Mouse (Mus musculus): ENCODE results near the gene Ndufb10. TPM values are rescaled to one million over a fixed set of nuclear protein-coding genes. Genes with fewer than 3 reads are reported as not detected.
"Not testable (repeated sequence)": the region's sequence is repeated elsewhere in the genome, so short reads cannot be mapped to it uniquely, and the experiment has no call there.

Ndufb10 gene
- total RNA-seq, 1 experiment from 2014 or later, result 418 TPM

DNA sequence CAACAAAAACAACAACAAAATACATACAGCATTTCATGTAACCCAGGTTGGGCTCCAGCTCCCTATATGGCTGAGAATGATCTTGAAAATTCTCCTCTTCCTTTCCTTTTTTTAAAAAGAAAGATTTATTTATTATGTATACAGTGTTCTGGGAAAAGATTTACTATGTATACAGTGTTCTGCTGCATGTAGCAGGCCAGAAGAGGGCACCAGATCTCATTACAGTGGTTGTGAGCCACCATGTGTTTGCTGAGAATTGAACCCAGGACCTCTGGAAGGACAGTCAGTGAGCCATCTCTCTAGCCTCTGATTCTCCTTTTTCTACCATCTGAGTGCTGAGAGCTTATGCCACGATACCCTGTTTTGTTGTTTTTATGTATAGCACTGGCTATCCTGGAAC lies 10.2 kb upstream of the Ndufb10 start:
- DNase-seq, result no peak

- DNase-seq, result no peak
These were observed 9.3 kb upstream of the Ndufb10 start for GRCm38 (mm10) chr17:24733434-24734050.

DNA sequence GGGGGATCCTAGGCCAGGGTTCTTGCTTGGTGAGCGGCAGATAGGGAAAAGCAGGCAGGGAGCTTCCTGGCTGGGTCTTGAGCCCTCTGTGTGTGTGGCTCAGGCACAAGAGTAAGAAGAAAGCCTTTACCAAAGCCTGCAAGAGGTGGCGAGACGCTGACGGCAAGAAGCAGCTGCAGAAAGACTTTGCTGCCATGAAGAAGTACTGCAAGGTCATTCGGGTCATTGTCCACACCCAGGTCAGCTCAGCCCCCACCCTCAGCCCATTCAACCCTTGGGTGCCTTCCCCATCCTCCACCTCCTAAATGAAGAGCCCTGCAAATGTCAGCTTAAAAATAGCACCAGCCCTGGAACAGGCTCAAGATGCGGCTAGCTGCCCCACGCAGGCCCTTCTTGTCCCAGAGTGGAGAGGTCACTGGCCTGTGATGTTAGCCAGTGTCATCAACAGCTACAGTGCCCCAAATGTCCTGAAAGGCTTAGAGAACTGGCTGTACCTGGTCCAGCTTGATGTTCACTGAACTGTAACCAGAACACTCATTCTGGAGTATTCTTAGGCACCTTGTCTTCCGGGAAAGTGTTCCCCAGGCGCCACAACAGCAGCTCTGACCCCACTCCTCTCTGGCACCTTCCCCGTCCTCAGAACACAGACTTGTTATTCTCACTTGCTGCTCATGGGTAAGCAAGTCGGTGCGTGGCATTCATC lies 8.1 kb upstream of the Ndufb10 start:
- no peak for DNase-seq

DNA sequence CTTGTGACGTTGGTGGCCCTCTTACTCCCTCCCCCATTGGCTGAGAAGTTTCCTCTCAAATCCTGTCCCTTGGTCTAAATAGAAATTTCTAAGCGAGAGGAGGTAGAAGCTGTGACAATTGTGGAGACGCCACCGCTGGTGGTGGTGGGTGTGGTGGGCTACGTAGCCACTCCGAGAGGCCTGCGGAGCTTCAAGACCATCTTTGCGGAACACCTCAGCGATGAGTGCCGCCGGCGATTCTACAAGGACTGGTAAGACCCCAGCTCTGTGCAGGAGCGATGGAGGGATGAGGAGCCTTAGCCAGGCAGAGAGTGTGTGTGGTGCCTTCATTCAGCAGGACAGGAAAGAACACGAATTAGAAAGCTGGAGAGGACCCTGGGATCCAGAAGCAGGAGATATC lies 6.5 kb upstream of the Ndufb10 start:
- no peak for DNase-seq

DNA sequence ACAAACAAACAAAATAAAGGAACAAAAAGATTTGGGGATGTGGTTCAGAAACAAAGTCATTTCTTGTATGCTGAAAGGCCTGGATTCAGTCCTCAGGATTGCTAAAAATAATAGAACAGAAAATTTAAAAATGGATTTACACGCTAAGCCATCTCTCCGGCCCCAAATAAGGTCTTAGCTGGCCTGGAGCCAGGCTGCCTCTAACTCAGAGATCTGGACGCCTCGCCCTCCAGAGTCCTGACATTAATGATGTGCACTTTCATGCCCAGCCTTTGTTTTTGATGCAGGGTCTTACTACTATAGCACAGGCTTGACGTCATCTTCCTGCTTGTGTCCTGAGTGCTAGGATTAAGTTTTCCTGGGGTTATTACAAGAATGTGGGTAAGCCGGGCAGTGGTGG lies 4.8 kb upstream of the Ndufb10 start:
- DNase-seq, result no peak

GRCm38 (mm10) chr17:24728184-24728583 lies 3.9 kb upstream of the Ndufb10 start:
- no peak for DNase-seq

DNA sequence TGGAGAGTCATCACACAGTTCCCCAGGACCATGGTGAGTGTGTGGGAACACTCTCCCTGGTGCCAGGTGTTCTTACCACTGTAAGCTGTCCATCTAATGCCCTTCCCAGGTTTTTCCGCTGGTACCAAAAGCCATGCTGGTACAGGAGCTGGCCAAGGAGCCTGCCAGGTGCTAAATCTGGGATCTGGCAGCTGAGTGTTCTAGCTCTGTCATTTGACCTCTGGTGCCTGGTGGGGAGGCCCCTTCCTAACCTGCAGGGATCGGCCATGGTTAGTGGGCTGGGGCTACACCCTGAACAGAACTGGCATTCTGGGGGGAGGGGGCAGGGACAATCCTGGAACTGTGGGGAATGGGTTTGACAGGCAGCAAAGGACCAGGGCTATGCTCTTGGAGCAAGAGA lies 3.3 kb upstream of the Ndufb10 start, which contains the start of gene Rpl3l:
Gene Rpl3l, plus strand, starts transcription at position 203 of the 400 bp plus-strand sequence.
- DNase-seq, result no peak

GRCm38 (mm10) chr17:24725637-24726390 lies 1.5 kb upstream of the Ndufb10 start:
- DNase-seq, result no peak

DNA sequence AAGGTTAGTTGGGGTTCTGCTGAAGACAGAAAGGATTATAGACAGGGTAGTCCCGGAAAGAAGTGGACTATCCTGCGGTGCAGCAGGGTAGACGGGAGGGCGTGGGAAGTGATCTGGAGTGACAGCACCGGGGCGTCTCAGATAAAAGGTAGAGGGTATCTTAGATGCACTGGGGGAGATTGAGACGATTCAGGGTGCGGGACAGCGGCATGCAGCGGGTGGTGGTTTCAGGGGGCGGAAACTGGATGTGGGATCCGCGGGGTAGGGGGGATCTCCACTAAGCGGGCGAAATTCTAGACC lies 447 bp downstream of the Ndufb10 start:
- DNase-seq, result peak; percentile 54

DNA sequence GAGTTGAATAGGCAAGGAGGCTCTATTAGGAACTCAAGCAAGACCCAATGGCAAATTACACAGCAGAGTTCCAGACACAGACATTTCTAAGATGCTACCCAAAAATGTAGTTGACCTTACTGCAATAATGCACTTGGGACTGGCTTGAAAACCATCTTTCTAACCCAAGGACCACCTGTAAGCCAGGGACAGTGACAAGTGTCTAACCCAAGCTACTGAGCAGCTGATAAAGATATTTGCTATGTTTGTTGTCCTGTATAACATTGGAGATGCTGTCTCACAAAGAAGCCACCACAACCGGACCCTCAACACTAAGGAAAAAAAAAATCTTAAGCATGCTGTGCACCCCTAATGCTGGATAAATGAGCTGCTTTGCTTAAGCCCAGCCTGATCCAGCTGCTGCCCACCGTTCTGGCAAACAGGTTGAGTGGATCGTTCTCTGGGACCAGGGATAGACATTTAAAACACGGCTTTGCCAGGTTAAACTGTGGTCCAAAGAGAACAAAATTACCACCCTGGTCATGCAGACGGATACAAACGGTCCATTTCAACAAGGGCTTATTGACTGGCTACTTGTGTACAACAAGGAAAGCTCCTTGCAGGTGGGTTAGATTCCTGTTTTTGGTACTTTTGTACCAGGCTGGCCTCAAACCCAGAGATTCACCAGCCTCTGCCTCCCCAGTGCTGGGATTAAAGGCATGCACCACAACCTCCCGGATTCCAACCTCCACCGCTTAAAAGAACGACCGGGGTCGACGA lies 977 bp downstream of the Ndufb10 start:
- DNase-seq, result no peak

GRCm38 (mm10) chr17:24722220-24722924 lies 1.9 kb downstream of the Ndufb10 start:
- no peak for DNase-seq

GRCm38 (mm10) chr17:24721383-24721955 lies 2.8 kb downstream of the Ndufb10 start:
- not testable (repeated sequence) for DNase-seq

GRCm38 (mm10) chr17:24720616-24721015 lies 3.7 kb downstream of the Ndufb10 start:
- DNase-seq, result peak; percentile 57

DNA sequence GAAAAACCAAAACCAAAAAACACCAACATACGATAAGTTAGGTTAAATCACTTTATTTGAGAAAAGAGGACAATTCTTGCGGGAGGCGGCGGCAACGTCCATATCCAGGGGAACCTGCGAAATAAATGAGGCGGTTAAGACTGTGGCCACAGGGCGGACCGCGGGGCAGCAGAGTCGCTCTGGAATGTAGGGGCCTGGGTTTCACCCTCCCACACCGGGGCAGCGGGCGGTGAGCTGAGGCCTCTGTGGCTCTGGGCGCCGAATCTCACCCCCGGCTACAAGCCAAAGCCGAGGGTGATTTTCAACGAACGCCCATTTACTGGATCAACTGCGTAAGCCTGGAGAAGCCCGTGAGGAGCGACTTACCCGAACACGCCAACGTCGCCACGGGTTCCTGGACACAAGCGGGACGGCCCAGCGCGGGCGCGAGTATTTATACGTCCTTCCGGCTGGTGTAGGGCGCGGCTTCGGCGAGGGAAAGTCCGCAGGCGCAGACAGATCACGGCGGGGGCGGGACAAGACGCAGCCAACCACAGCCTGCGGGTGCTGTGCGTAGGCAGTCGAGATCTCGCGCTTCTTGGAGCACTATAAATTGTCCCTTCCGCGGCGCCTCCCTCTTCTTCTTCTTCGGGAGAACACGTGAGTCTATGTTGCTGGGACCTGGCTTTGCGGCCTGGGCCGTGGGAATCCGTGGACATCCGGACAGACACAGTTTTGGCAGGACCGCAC lies 4.6 kb downstream of the Ndufb10 start:
- peak; percentile 99 for DNase-seq

- not testable (repeated sequence) for DNase-seq
These were observed 5.3 kb downstream of the Ndufb10 start for GRCm38 (mm10) chr17:24718938-24719337.

- no peak for DNase-seq
These were observed 6.3 kb downstream of the Ndufb10 start, which contains the start of the genes Rnf151 and Rps2 for GRCm38 (mm10) chr17:24717943-24718342. Gene Rnf151 (minus strand): TSS chr17:24718063. Gene Rps2 (plus strand): TSS chr17:24718116.

GRCm38 (mm10) chr17:24716166-24716682 lies 8.1 kb downstream of the Ndufb10 start:
- no peak for DNase-seq

- DNase-seq, result no peak
These were observed 8.7 kb downstream of the Ndufb10 start for GRCm38 (mm10) chr17:24715556-24715955.

DNA sequence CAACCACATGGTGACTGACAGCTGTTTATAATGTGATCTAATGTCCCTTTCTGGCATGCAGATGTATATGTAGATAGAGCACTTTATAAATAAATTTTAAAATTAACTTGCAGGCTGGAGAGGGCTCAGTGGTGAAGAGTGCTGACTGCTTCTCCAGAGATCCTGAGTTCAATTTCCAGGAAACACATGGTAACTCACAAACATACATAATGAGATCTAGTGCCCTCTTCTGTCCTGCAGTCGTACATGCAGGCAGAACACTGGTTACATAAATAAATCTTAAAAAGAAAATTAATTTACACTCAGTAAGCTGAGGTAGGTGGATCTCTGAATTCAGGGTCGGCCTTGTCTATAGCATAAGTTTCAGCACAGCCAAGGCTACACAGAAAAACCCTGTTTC lies 15.6 kb downstream of the Ndufb10 start:
- no peak for DNase-seq

- DNase-seq, result peak; percentile 38
These were observed 16.4 kb downstream of the Ndufb10 start for GRCm38 (mm10) chr17:24707801-24708425.
